Mouse (Mus musculus) embryonic facial prominence, embryonic 14.5 days (tissue): ENCODE results near the gene Men1. TPM values are rescaled to one million over a fixed set of nuclear protein-coding genes. Genes with fewer than 3 reads are reported as not detected.

Source experiments
- microRNA-seq: library from miRNA; unstranded; fragments of <30 nt; microRNA quantifications from one replicate; pipeline ENCODE4, GENCODE M21; 2016; ENCODE audit warnings: borderline number of aligned reads
- polyA plus RNA-seq: library from polyadenylated mRNA; unstranded; fragments of >200 nt; fragmentation: Nextera tagmentation; extraction: Ambion mirVana; gene quantifications from 2 replicates; pipeline ENCODE4 v1.2.1, GENCODE M21; 2014

Gene Men1
- polyA plus RNA-seq, 1 experiment from 2014 or later: 54.2 TPM

Small RNAs within 50 kb of the gene (microRNA-seq; reads per million reads assigned to microRNA genes)
- gene Mir6989: not detected

Other genes starting within 250 kb of the Men1 start
- 24.6 and 29.0 TPM in 2 replicates for gene Cdca5, start 250.0 kb upstream of the Men1 start, polyA plus RNA-seq
- gene AC131692.1, start 240.6 kb upstream of the Men1 start, polyA plus RNA-seq: not detected in 2 replicates
- 0.29 and 0.51 TPM in 2 replicates for gene Naaladl1, start 229.2 kb upstream of the Men1 start, polyA plus RNA-seq
- 46.3 and 46.6 TPM in 2 replicates for gene Sac3d1, start 216.3 kb upstream of the Men1 start, polyA plus RNA-seq
- gene Snx15, start 206.7 kb upstream of the Men1 start, polyA plus RNA-seq: 26.7 and 27.5 TPM in 2 replicates
- gene Batf2, start 194.0 kb upstream of the Men1 start, polyA plus RNA-seq: 0.28 and 0.33 TPM in 2 replicates
- gene Arl2, start 193.4 kb upstream of the Men1 start, polyA plus RNA-seq: 73.4 and 80.6 TPM in 2 replicates
- not detected in 2 replicates for gene Majin, start 150.6 kb upstream of the Men1 start, polyA plus RNA-seq
- gene Gpha2, start 108.6 kb upstream of the Men1 start, polyA plus RNA-seq: 3.3 and 4.1 TPM in 2 replicates
- 35.1 and 36.5 TPM in 2 replicates for gene Ppp2r5b, start 99.1 kb upstream of the Men1 start, polyA plus RNA-seq
- 10.6 and 11.1 TPM in 2 replicates for gene Atg2a, start 93.3 kb upstream of the Men1 start, polyA plus RNA-seq
- 68.4 and 68.6 TPM in 2 replicates for gene Ehd1, start 58.3 kb upstream of the Men1 start, polyA plus RNA-seq
- gene Cdc42bpg, start 28.5 kb upstream of the Men1 start, polyA plus RNA-seq: 1.5 and 1.6 TPM in 2 replicates
- gene Map4k2, start 6.2 kb downstream of the Men1 start, polyA plus RNA-seq: 9.8 and 9.9 TPM in 2 replicates
- 135 and 140 TPM in 2 replicates for gene Sf1, start 28.7 kb downstream of the Men1 start, polyA plus RNA-seq
- 49.5 and 84.3 TPM in 2 replicates for gene Pygm, start 49.4 kb downstream of the Men1 start, polyA plus RNA-seq
- gene Rasgrp2, start 64.4 kb downstream of the Men1 start, polyA plus RNA-seq: 36.2 and 48.2 TPM in 2 replicates
- 2.3 and 3.4 TPM in 2 replicates for gene Nrxn2, start 83.8 kb downstream of the Men1 start, polyA plus RNA-seq
- gene Slc22a12, start 208.1 kb downstream of the Men1 start, polyA plus RNA-seq: not detected in 2 replicates